Mouse (Mus musculus) cerebellum, adult 8-10 months (tissue): ENCODE measurements around the gene Sox5.
"Not testable (repeated sequence)": the region's sequence is repeated elsewhere in the genome, so short reads cannot be mapped to it uniquely, and the experiment has no call there.

Experiments used
- DNase-seq: peaks from one replicate; pipeline ENCODE4 v3.0.0; 2022

Sox5 gene

DNA sequence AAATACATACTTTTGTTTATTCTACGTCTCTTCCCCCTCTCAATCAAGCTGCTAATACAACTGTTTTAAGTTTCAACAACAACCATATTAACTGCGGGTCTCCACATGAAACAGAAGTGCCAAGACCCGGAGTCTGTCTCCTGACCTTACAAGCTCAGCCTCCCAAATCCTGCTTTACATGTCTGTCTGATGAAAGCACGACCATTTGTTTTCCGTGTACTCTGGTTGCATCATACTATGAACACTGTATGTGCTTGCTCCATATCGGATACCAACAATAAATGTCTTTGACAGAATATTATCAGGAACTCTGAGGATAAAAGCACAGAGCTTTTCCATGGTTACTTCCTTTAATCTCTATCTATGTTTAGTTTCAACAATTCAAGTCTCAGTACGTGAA is 516.8 kb downstream of the Sox5 start:
- no peak for DNase-seq

GRCm38 (mm10) chr6:144264320-144264915 is 517.4 kb downstream of the Sox5 start:
- DNase-seq = no peak

DNA sequence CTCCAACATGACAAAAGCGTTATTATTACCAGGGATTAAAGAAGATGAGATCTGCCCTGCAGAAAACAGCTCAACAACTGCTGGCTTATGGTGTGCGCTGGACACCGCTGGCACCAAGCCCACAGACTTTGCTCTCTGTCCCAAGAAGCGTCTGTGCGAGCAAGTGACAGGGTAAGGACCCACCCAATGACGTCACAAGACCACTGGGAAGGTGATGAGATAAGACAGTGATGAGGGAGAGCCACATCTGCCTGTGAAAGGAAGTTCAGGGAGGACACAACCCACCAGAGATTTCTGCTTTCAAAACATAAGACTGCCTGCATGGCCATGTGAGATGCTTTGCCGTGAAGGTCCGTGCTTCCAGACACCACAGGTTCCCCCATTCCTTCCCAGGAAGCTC is 525.3 kb downstream of the Sox5 start:
- no peak for DNase-seq

GRCm38 (mm10) chr6:144252191-144252718 is 529.5 kb downstream of the Sox5 start:
- DNase-seq = no peak

GRCm38 (mm10) chr6:144251222-144252170 is 530.3 kb downstream of the Sox5 start:
- DNase-seq = no peak

GRCm38 (mm10) chr6:144250625-144251181 is 531.1 kb downstream of the Sox5 start:
- no peak for DNase-seq

- DNase-seq = no peak
Observed at GRCm38 (mm10) chr6:144236581-144236980, 545.2 kb downstream of the Sox5 start.

- no peak for DNase-seq
Observed at GRCm38 (mm10) chr6:144203970-144204369, 577.8 kb downstream of the Sox5 start.

- no peak for DNase-seq
Observed at GRCm38 (mm10) chr6:144203013-144203412, 578.8 kb downstream of the Sox5 start.

DNA sequence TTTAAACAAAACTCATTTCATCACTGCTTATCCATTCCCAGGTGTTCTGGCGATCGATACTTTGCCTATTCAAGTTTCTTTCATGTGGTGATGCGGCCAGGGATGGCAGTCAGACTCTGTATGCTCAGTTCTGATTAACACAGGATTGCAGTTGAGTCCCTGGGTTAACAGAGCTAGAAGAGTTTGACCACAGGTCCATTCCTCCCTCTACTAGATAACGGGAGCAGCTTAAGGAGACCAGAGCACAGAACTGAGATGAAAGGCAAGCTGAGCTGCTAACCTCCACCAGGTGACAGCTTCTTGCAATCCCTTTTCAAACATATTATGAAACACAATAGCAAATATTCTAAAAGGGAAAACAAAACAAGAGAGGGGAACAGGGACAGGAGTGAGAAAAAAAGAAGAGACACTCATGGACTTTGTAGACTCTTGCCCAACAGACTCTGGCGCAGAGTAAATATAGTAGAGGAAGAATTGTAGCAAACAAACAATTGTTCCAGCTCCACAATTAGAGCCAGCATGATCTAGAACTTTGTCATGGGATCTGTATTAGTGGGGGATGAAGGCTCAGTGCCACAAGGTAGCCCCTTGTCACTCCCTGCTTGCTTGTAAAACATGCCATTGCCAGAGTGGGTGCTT is 580.3 kb downstream of the Sox5 start:
- no peak for DNase-seq

GRCm38 (mm10) chr6:144197209-144198119 is 584.3 kb downstream of the Sox5 start:
- DNase-seq = no peak

DNA sequence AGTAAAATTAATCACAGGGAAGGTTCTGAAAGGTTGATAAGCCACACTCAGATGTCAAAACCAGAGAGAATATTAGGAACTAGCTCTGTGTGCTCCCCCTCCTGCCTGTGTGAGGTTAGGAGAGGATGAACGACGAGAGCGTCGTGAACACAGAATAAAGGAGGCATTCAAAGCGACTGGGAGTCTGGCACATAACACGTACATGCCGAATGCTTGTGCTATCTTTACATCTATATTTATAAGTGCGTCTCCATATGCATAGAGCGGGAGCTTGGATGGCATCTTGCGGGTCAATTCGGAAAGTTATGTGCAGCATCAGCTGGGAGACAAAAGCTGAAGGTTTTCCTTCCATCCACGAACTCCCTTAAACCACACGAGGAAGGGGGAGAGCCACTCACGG is 585.8 kb downstream of the Sox5 start:
- DNase-seq = no peak

DNA sequence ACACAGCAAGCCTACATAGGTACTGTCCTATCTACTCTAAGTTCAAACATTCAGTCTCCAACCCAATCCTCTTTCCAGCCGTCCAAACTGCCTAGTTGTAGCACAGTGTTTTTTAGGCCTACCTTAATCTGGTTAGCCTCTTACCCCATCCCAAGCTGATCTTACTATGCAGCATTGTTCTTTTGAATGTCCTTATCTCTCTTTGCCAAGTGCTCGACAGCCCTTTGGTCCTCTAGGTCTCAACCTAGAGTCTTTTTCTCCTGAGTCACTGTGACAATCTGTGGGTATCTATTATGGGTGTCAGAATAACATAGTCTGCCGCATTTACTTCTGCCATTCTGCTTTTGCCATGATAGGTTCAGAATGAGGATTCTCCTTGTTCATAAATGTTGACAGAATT is 598.7 kb downstream of the Sox5 start:
- DNase-seq = no peak

- not testable (repeated sequence) for DNase-seq
Observed at GRCm38 (mm10) chr6:144182429-144182828, 599.3 kb downstream of the Sox5 start.

GRCm38 (mm10) chr6:144181083-144181866 is 600.5 kb downstream of the Sox5 start:
- DNase-seq = peak; percentile 6

- DNase-seq = no peak
Observed at GRCm38 (mm10) chr6:144179111-144179510, 602.7 kb downstream of the Sox5 start.

- no peak for DNase-seq
Observed at GRCm38 (mm10) chr6:144176674-144177073, 605.1 kb downstream of the Sox5 start.

GRCm38 (mm10) chr6:144175590-144175989 is 606.2 kb downstream of the Sox5 start:
- DNase-seq = no peak

DNA sequence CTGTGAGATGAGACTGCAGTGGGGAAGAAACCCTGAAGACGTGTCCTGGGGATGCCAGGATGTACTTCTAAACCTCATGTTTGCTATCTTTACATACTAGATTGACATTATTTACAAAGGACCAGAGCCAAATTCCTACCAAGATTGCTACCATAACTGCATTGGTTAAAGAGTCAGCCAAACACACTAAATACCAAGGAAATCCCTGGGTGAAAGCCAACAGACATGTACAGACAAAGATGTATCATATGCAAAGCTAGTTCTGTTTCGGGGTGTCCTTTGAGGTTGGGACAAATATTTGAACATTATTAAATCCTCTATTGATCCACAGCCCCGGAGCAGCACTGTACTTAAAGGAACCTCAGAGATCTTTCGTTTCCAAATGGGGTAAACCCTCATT is 611.2 kb downstream of the Sox5 start:
- DNase-seq = no peak

GRCm38 (mm10) chr6:144169791-144170190 is 612.0 kb downstream of the Sox5 start:
- no peak for DNase-seq
